Mouse (Mus musculus): ENCODE measurements around the gene Ubac2. TPM values are rescaled to one million over a fixed set of nuclear protein-coding genes. Genes with fewer than 3 reads are reported as not detected.

Ubac2 gene
- total RNA-seq, 2 experiments from 2014 or later = 25.5 to 32.9 TPM

DNA sequence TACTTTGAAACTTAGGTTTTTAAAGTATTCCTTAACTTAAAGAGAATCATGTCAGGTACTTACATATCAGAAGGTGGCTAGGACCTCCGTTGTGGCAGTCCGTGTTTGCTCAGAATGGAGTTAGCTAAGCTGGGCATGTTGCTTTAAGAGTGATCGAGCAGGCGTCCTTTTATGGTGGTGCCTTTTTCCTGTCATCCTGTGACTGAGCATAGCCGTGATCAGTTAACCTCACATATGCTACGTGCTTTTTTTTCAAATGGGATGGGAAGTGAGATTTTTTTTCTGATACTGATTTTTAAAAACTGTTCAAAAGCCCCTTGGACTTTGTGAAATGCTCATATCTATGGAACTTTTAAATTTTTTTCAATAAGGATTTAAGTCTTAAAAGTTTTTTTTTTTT is 86.6 kb downstream of the Ubac2 start, which contains the start of gene Gpr183:
Gene Gpr183 (minus strand): TSS at position 206 of the 400 bp plus-strand sequence.
- no peak for DNase-seq (ENCODE audit: low spot score)

GRCm38 (mm10) chr14:121965461-121965860 is 87.0 kb downstream of the Ubac2 start:
- no peak for DNase-seq (ENCODE audit: low spot score)

- no peak for DNase-seq (ENCODE audit: low spot score)
These were observed 88.7 kb downstream of the Ubac2 start for GRCm38 (mm10) chr14:121967095-121967494.

DNA sequence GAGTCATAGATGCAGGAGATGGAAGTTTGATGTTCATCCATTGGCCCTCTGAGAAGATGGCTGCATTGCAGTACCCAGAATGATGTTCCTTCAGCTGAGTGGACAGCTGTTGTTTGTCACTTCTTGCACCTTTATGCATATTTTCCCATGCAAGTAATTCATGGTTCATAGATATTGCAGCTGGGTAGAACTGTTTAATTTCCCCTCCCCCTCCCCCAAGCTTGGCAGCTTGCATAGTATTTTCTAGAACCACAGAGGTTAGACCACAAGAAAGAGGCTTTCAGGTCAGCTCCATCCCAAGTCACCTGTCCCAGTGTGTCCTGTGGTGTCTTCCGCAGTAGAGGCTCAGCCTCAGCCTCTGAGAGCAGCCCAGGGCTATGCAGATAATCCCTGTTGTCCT is 92.0 kb downstream of the Ubac2 start:
- DNase-seq (ENCODE audit: low spot score) = no peak

- DNase-seq (ENCODE audit: low spot score) = no peak
These were observed 94.7 kb downstream of the Ubac2 start for GRCm38 (mm10) chr14:121973114-121973513.

GRCm38 (mm10) chr14:121981531-121981930 is 103.1 kb downstream of the Ubac2 start:
- DNase-seq (ENCODE audit: low spot score) = no peak

GRCm38 (mm10) chr14:121983009-121983933 is 104.9 kb downstream of the Ubac2 start:
- DNase-seq (ENCODE audit: low spot score) = no peak

GRCm38 (mm10) chr14:121985477-121985876 is 107.1 kb downstream of the Ubac2 start:
- no peak for DNase-seq (ENCODE audit: low spot score)

DNA sequence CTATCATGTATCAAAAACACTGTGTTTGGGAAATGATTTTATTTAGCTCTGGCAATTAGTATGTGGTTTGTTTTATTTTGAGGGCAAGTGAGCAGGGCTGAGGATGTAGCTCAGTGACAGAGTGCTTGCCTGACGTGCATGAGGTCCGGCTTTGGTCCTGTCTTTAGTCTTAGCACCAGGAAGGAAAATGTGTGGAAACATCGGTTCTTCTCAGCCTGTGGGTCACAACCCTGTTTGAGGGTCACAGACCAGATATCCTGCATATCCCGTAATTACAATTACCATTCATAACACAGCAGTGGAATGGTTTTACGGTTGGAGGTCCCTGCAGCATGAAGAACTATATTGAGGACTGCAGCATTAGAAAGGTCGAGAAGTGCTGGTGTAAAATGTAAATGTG is 107.6 kb downstream of the Ubac2 start:
- DNase-seq (ENCODE audit: low spot score) = no peak

- no peak for DNase-seq (ENCODE audit: low spot score)
These were observed 108.9 kb downstream of the Ubac2 start for GRCm38 (mm10) chr14:121987287-121987686.

DNA sequence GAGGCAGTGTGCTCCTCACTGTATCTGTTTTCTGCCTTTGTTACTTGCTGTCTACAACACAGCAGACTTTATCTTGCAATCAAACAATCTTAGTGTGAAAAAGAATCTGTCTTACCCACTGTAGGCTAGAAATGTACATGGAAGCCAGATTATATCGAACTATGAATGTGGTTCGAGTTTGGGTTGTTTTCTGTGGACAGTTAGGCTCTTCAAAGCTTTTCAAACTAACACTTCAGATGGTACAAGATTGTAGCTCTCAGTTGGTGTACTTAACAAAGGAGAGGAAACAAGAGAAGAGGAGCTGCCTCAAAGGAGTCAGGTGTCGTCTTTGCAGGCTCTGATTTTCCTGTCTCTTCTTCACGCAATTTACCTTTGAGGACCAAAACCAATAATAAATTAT is 109.3 kb downstream of the Ubac2 start:
- no peak for DNase-seq (ENCODE audit: low spot score)

- no peak for DNase-seq (ENCODE audit: low spot score)
These were observed 110.9 kb downstream of the Ubac2 start for GRCm38 (mm10) chr14:121989331-121989730.

DNA sequence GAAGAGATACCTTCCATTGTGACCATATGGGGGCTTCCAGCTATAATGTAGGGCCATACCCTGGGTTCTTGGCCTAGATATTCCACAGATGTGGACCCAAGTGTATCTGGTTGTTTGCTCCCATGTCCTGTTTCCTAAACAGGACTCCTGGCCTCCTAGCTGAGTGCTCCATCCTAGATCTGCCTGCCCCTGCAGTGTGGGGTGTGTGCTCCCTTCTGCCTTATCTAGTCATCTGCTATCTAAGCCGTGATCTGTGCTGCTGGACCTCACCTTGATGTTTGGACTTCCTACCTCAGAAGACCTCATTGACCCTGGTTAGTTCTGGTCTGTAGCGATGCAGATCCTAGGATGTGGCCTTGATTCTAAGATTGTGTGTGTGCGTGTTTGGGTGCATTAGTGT is 111.4 kb downstream of the Ubac2 start:
- DNase-seq (ENCODE audit: low spot score) = no peak

- no peak for DNase-seq (ENCODE audit: low spot score)
These were observed 112.5 kb downstream of the Ubac2 start for GRCm38 (mm10) chr14:121990897-121991296.

- DNase-seq (ENCODE audit: low spot score) = no peak
These were observed 113.5 kb downstream of the Ubac2 start for GRCm38 (mm10) chr14:121991921-121992320.

- DNase-seq (ENCODE audit: low spot score) = no peak
These were observed 114.2 kb downstream of the Ubac2 start for GRCm38 (mm10) chr14:121992395-121993280.

DNA sequence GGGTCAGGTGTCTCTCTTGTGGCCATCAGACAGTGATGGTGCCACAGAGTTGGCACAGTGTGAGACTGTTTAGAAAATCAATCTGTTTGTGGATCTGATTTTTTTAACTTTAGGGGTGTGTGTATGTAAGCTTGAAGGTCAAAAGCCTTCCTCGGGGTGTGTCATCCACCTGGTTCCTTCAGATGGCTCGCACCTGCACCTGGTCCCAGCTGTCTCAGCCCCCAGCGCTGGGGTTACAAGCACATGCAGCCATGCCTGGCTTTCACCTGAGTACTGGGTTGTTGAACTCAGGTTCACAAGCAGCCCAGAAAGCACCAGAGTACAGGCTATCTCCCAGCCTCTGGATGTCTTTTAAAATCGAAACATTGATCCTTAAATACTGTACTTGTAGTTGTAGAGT is 115.2 kb downstream of the Ubac2 start:
- DNase-seq (ENCODE audit: low spot score) = no peak

GRCm38 (mm10) chr14:121994171-121994700 is 115.8 kb downstream of the Ubac2 start:
- no peak for DNase-seq (ENCODE audit: low spot score)

DNA sequence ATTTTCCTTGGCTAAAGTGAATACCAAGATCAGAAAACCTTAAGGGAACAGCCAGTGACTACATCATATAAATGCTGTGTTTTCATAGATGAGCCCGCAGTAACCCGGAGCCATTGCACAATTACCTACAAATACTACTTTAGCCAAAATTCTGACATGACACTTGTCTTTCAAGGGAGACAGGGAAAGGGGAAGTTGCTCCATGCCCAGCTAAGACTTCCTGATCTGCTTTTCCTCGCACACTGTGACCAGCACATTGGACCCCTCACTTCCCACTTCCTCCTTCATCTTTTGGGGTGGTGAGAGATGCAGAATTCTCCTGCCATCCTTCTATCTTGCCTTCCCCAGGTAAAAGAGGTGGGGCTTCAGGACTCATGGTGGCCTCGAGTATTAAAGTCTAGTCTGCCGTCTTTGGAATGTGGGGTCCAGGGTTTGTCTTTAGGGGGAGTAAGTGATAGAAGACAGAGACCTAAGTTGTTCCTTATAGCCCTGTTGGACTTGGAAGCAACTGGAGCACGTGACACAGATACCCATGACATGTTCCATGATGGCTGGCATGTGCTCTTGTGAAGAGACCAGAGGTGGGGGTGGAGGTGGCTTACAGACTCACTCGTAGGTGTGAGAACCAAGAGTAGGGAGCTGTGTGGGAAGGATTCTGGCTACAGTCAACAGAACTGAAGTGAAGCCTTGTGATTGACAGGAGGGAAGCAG is 116.6 kb downstream of the Ubac2 start:
- DNase-seq (ENCODE audit: low spot score) = no peak

DNA sequence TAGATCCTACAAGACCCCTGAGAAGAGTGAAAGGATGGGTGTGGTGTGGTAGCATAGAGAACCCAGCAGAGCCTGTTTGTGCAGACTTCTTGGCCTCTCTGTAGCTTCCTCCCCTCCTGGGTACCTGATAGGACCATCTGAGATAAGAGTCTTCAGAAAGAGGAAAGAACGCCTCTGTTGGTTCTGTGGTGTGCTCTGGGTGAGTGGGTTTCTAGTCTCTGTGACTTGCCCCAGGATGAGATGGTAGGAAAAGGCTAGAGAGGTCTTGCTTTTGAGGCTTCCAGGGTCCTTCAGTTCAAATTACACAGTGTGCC is 117.1 kb downstream of the Ubac2 start:
- no peak for DNase-seq (ENCODE audit: low spot score)

- peak; percentile 68 for DNase-seq (ENCODE audit: low spot score)
These were observed 118.4 kb downstream of the Ubac2 start for GRCm38 (mm10) chr14:121996786-121997185.

Data from gastrocnemius, adult 18-20 months (tissue).